Mouse (Mus musculus) neural tube, embryonic 15.5 days (tissue): ENCODE data around the gene Auts2. TPM values are rescaled to one million over a fixed set of nuclear protein-coding genes. Genes with fewer than 3 reads are reported as not detected.

Experiments used
- ATAC-seq: fragments of 200-750 bp; cut with Nextera tagmentation; 2 replicates; pipeline ENCODE4 v1.8.0; 2017; ENCODE audit warnings: mild to moderate bottlenecking, moderate TSS enrichment, moderate library complexity; ENCODE audit not compliant: low FRiP score
- H3K27ac ChIP-seq: fragments of 300-500 bp; sonication (generic); replicated peaks from 2 replicates; pipeline ENCODE4 v1.5.1; 2015; ENCODE audit warnings: mild to moderate bottlenecking, inconsistent platforms
- H3K27me3 ChIP-seq: fragments of 300-500 bp; sonication (generic); replicated peaks from 2 replicates; pipeline ENCODE4 v1.6.1; 2015; ENCODE audit warnings: inconsistent platforms
- H3K36me3 ChIP-seq: fragments of 300-500 bp; sonication (generic); 2 replicates; pipeline ENCODE4 v1.6.1; 2015; ENCODE audit warnings: inconsistent platforms
- H3K4me1 ChIP-seq: fragments of 300-500 bp; sonication (generic); 2 replicates; pipeline ENCODE4 v1.6.1; 2015; ENCODE audit warnings: inconsistent platforms
- H3K4me2 ChIP-seq: fragments of 300-500 bp; sonication (generic); 2 replicates; pipeline ENCODE4 v1.6.1; 2015; ENCODE audit warnings: inconsistent platforms, mild to moderate bottlenecking, moderate library complexity
- H3K4me3 ChIP-seq: fragments of 300-500 bp; sonication (generic); replicated peaks from 2 replicates; pipeline ENCODE4 v1.5.1; 2015; ENCODE audit warnings: mild to moderate bottlenecking, inconsistent platforms
- H3K9ac ChIP-seq: fragments of 300-500 bp; sonication (generic); replicated peaks from 2 replicates; pipeline ENCODE4 v1.6.1; 2015; ENCODE audit warnings: mild to moderate bottlenecking, inconsistent platforms
- H3K9me3 ChIP-seq: fragments of 300-500 bp; sonication (generic); replicated peaks from 2 replicates; pipeline ENCODE4 v1.6.1; 2016; ENCODE audit warnings: inconsistent platforms
- WGBS: fragments of 180-500 bp; shearing (Covaris S2); methylation state at CpG from one replicate; pipeline ENCODE4 v1.1.7; 2015; ENCODE audit warnings: mixed read lengths; 5-methylcytosine and 5-hydroxymethylcytosine counted together
- polyA plus RNA-seq: library from polyadenylated mRNA; unstranded; fragments of >200 nt; fragmentation: Nextera tagmentation; extraction: Ambion mirVana; gene quantifications from 2 replicates; pipeline ENCODE4 v1.2.1, GENCODE M21; 2015

The Auts2 gene
- polyA plus RNA-seq, 1 experiment from 2014 or later = 52.5 TPM

- Histone ChIP-seq H3K27me3 (no peaks in the 10 kb centered on the region), H3K9ac (no peak overlapping the region), H3K9me3 (no peaks in the 10 kb centered on the region), H3K4me3 (no peak overlapping the region), H3K4me1 (peaks cover 24% of the 10 kb centered on the region), H3K4me2 (no peak overlapping the region), H3K36me3 (no peaks in the 10 kb centered on the region), H3K27ac (no peak overlapping the region)
- 37% methylated on average over 3 of the region's 3 CpGs for WGBS
- no peak for ATAC-seq
Observed at GRCm38 (mm10) chr5:131594597-131594996, 948.5 kb downstream of the Auts2 start.

DNA sequence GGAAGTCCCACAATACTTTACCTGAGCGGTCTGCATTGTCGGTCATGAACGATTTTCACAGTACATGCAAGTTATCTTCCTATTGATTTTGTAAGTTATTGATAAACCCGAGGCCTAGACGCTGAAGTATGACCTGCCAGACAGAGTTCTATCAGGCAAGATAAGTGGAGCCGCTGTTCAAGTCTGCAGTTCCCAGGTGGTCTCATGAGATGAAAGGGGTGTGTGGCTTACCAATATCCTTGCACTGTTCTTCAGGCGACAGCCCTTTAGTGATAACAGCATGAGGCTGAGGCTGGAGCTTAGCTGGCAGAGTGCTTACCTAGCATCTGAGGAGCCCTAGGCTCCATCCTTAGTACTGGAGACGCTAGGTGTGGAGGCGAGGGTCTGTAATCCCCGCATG is 949.9 kb downstream of the Auts2 start:
- Histone ChIP-seq H3K27ac (no peak overlapping the region), H3K4me1 (peaks cover 24% of the 10 kb centered on the region), H3K4me3 (no peak overlapping the region), H3K4me2 (no peak overlapping the region), H3K9ac (no peak overlapping the region), H3K9me3 (no peaks in the 10 kb centered on the region), H3K36me3 (no peaks in the 10 kb centered on the region), H3K27me3 (no peaks in the 10 kb centered on the region)
- 95% methylated on average over 10 of the region's 10 CpGs for WGBS
- no peak for ATAC-seq

DNA sequence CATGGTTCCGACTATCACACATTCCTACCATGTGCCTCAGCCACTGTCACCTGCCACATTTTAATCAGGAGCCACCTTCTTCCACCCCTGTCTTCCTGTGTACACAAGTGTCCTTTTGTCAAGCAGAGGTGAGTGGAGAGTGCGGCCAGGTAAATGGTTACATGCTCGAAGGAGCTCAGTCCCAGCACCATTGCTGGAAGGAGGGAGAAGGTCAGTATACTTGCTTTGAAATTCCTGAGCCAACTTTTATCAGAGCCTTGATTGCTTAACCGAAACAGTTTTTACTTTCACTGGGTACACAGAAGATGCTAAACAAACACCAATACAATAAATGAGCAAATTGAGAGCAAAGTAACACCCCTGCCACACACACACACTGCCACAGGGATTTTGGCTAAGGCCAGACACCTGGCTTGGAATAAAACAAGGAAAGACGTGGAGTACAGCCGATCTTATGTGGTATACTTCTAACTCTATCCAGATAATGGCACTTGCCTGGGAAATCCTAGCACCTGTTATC is 953.1 kb downstream of the Auts2 start:
- no peak overlapping the region for H3K9ac ChIP-seq
- H3K27me3 ChIP-seq = no peaks in the 10 kb centered on the region
- no peak overlapping the region for H3K4me2 ChIP-seq
- no peak for ATAC-seq
- H3K4me1 ChIP-seq = peaks cover 32% of the 10 kb centered on the region
- H3K27ac ChIP-seq = no peak overlapping the region
- no peaks in the 10 kb centered on the region for H3K9me3 ChIP-seq
- no peaks in the 10 kb centered on the region for H3K36me3 ChIP-seq
- WGBS = 89% methylated on average over 6 of the region's 6 CpGs
- no peak overlapping the region for H3K4me3 ChIP-seq

DNA sequence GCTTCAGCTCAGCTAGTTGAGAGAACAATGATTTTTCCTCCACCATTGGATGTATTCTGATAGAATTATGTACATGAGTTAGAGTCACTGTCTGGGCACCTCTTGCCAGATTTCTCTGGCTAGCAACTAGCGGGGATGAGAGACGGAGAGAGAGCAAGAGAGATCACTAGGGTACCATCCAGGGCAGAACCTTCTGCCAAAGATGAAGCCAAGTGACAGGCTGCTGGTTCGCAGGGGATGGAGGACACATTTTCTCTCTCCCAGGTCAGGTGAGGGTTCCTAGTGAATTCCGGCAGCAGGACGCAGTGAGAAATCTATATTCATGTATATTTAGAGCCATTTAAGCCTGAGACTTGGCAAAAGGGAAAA is 956.8 kb downstream of the Auts2 start:
- Histone ChIP-seq H3K9ac (no peak overlapping the region), H3K36me3 (no peaks in the 10 kb centered on the region), H3K4me3 (no peak overlapping the region), H3K4me2 (peak overlapping the region; percentile 48), H3K27ac (peak overlapping the region; percentile 79), H3K27me3 (no peaks in the 10 kb centered on the region), H3K4me1 (peaks cover 60% of the 10 kb centered on the region), H3K9me3 (no peaks in the 10 kb centered on the region)
- WGBS = 16% methylated on average over 5 of the region's 5 CpGs
- ATAC-seq = no peak; the same call in 1 of the 2 replicates

DNA sequence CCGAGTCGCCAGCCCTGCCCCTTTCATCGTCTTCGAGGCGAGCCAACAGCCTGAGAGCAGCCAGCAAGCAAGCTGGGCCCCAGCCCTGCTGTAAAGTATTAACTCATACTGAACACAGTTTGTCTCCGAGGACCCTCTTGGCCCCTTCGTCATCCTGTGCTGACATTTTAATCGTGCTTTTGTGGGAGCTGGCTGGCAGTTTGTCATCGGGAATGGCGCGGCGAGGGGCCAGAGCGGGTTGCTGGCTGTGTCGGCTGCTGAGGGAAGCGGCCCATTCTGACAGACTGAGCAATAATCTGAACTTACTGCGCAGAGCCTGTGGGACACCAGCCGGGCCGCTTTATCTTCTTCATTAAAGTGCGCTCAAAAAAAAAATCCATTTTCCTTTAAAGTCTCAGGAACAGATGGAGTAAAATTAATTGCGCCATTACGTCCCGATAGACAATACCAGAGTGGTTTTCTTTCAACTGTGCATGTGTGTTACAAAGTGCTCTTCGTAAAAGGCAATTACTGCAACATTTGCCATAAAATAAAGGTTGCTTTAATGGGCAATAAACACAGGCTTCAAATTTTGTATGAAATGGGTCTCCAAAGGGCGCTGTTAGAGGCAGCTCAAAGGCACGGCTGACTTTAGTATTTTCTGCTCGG is 957.3 kb downstream of the Auts2 start:
- Histone ChIP-seq H3K4me3 (no peak overlapping the region), H3K9me3 (no peaks in the 10 kb centered on the region), H3K27me3 (no peaks in the 10 kb centered on the region), H3K4me1 (peaks cover 65% of the 10 kb centered on the region), H3K36me3 (no peaks in the 10 kb centered on the region), H3K4me2 (peak overlapping the region; percentile 48), H3K9ac (no peak overlapping the region), H3K27ac (peak overlapping the region; percentile 79)
- peak; percentile 86 for ATAC-seq
- 5% methylated on average over 26 of the region's 26 CpGs for WGBS

DNA sequence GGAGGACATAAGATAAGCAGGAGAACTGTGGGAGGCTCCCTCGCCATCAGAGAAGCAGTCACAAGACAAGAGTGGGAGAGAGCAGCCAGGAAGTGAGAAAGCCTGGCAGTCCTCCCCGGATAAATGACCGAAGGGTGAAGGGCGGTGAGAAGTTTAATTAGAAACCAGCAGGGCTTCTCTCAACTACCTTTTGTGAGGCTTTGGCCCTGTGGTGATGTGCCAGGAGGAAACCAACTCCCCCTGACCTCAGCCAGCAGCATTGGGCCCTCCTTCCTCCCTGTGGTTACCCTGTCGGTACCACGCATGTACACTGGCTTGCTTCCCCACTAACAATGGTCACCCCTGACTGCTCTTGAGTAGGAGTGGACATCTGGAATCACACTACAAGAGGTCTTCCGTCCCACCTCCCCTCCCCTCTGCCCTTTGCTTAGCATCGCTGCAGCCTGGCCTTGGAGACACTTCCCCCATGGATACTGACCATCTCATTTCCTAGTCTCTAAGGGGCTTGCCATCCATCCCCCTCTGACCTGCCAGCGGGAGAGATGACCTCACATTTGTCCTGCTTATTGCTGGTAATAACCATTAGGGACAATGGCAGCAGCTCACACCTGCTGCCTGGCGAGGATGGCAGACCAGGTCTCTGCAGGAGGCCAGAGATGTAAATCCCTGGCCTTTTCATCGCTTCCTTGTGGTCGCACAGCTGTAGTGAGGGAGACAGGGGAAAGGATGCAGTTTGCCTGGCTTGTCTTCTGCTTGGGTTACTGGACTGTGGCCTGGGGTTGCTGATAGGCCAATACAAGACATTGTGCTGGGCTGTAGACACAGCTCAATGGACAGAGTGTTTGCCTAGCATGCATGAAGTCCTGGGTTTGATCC is 958.6 kb downstream of the Auts2 start:
- H3K4me2 ChIP-seq = peak overlapping the region; percentile 48; the same call in 1 of the 2 replicates
- no peak for ATAC-seq
- H3K36me3 ChIP-seq = no peaks in the 10 kb centered on the region
- peaks cover 79% of the 10 kb centered on the region for H3K4me1 ChIP-seq
- no peaks in the 10 kb centered on the region for H3K9me3 ChIP-seq
- H3K4me3 ChIP-seq = no peak overlapping the region
- no peak overlapping the region; the same call in 1 of the 2 replicates for H3K9ac ChIP-seq
- peak overlapping the region; percentile 79; the same call in 1 of the 2 replicates for H3K27ac ChIP-seq
- H3K27me3 ChIP-seq = no peaks in the 10 kb centered on the region
- WGBS = 18% methylated on average over 12 of the region's 12 CpGs

- Histone ChIP-seq H3K9me3 (no peaks in the 10 kb centered on the region), H3K4me3 (no peak overlapping the region), H3K36me3 (no peaks in the 10 kb centered on the region), H3K4me1 (peaks cover 75% of the 10 kb centered on the region), H3K4me2 (peak overlapping the region; percentile 22), H3K27ac (peak overlapping the region; percentile 46), H3K9ac (0 out of 2 replicates have a peak overlapping the region, but pooled peaks have one; percentile 20), H3K27me3 (0 out of 2 replicates have a peak, but pooled peaks cover 3% of the 10 kb centered on the region)
- ATAC-seq = peak; percentile 27; the same call in 1 of the 2 replicates
- 12% methylated on average over 23 of the region's 23 CpGs for WGBS
Observed at GRCm38 (mm10) chr5:131581110-131582050, 961.8 kb downstream of the Auts2 start.

DNA sequence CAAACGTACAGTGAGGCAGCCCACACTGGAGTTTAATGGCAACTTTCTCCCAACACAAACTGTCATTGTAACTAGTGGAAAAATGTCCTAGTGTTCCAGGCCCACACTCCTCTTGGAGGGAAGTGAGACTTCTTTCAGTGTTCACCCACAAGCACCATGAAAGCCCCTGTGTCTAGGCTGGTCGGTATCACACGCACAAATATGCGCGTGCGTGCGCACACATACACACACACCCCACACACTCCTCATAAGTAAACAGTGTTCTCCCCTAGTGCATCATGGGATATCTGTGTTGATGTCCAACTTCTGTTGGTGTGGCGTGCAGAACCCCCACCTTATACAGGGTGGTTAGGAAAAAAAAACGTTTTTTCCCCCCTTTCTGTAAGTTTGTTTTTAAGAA is 964.4 kb downstream of the Auts2 start:
- 88% methylated on average over 9 of the region's 9 CpGs for WGBS
- H3K4me1 ChIP-seq = peaks cover 75% of the 10 kb centered on the region

GRCm38 (mm10) chr5:131575733-131576265 is 967.3 kb downstream of the Auts2 start:
- Histone ChIP-seq H3K27ac (no peak overlapping the region), H3K9ac (no peak overlapping the region), H3K4me1 (peaks cover 57% of the 10 kb centered on the region), H3K9me3 (no peaks in the 10 kb centered on the region), H3K27me3 (peaks cover 8% of the 10 kb centered on the region; the same call in 1 of the 2 replicates), H3K36me3 (no peaks in the 10 kb centered on the region), H3K4me2 (no peak overlapping the region), H3K4me3 (no peak overlapping the region)
- no peak for ATAC-seq
- WGBS = 43% methylated on average over 11 of the region's 11 CpGs

More for the DNA sequence above, 964.4 kb downstream of the Auts2 start:
- Histone ChIP-seq H3K27ac (no peak overlapping the region), H3K4me2 (no peak overlapping the region), H3K36me3 (no peaks in the 10 kb centered on the region), H3K4me3 (no peak overlapping the region), H3K9ac (no peak overlapping the region), H3K9me3 (no peaks in the 10 kb centered on the region), H3K27me3 (0 out of 2 replicates have a peak, but pooled peaks cover 3% of the 10 kb centered on the region)
- no peak for ATAC-seq

- Histone ChIP-seq H3K4me1 (peaks cover 50% of the 10 kb centered on the region), H3K9me3 (no peaks in the 10 kb centered on the region), H3K4me3 (no peak overlapping the region), H3K4me2 (peak overlapping the region; percentile 19), H3K27ac (peak overlapping the region; percentile 66), H3K9ac (no peak overlapping the region), H3K27me3 (peaks cover 8% of the 10 kb centered on the region; the same call in 1 of the 2 replicates), H3K36me3 (no peaks in the 10 kb centered on the region)
- peak; percentile 67 for ATAC-seq
- 11% methylated on average over 5 of the region's 5 CpGs for WGBS
Observed at GRCm38 (mm10) chr5:131575086-131575514, 968.0 kb downstream of the Auts2 start.
